Mouse (Mus musculus): Measurements from ENCODE around the gene Syngr3.

DNA sequence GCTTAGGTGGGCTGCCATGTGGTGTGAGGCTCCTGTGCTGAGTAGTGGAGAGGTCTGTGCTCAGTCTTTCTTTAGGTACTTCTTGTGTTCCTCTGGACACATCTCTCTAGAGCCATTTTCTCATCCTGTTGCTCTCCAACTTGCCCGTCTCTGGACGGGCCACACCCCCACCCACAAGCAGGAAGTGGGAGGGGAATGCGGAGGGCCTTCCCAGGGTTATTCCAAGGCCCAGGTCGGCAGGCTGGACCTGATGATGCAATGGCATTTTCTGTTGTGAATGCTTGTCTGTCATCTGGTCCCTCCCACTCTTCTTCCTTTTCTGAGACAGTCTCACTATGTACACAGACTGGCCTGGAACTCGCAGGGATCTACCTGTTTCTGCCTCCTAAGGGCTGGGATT lies 17.6 kb downstream of the Syngr3 start:
- TF ChIP-seq CTCF (IDR thresholded peaks at IDR 0.05; ENCODE audit: control insufficient read depth, insufficient read depth, low read length): no peak
- no peak for TF ChIP-seq POLR2A (IDR thresholded peaks at IDR 0.05; ENCODE audit: borderline replicate concordance, control insufficient read depth, low read depth, low read length)
